In the genomic region with DNA sequence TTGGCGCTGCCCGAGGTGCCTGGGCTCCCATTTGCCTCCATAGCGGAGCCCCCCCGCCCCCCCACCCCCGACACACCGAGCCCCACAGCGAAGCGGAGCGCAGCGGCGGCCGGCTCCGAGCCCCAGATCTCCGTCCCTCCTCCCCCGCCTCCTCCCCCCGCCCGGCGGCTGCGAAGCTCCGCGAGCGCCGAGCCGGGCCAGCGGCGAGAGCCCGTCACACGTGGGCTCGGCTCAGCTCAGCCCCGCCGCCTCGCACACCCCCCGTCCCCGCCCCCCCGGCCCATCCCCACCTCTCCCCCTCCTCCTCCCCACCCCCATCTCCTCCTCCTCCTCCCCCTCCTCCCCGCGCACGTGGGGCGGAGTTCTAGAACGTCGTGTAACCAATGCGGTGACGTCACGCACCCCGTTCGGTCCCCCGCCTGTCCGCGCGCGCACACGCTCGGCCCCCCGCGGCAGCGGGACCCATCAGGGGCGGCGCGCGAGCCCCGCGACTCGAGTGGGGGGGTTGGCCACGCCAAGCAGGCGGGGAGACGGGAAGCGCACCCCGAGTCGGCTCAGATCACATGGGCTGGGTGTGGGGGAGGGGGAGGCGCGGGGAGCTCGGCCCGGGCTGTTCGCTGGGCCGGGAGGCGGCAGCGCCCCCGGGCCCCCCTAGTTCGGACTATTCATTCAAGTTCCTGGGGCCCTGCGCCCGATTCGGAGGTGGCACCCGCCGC, we compare ENCODE assay signal across 8 mouse cellular contexts. TPM values are rescaled to one million over a fixed set of nuclear protein-coding genes. Genes with fewer than 3 reads are reported as not detected.
A peak's percentile ranks its signal among the peaks of the same experiment; 100 is the strongest.
DNase-seq lines count a peak whose midpoint lies in the region; ATAC-seq lines count a peak whose summit lies in the region.

A gene (minus strand): TSS at position 464 of the 716 bp plus-strand sequence.

- H3K27me3 ChIP-seq in heart, embryonic 12.5 days (replicated peaks): no peaks in the 10 kb centered on the region
- no peaks in the 10 kb centered on the region for H3K27me3 ChIP-seq in liver, embryonic 13.5 days
- H3K27me3 ChIP-seq in stomach, embryonic 16.5 days (ENCODE audit: control insufficient read depth, insufficient read depth, low read length): no peaks in the 10 kb centered on the region

- H3K36me3 ChIP-seq in heart, embryonic 12.5 days: peaks cover 8% of the 10 kb centered on the region; the same call in 1 of the 2 replicates
- H3K36me3 ChIP-seq in liver, embryonic 13.5 days: no peaks in the 10 kb centered on the region
- H3K36me3 ChIP-seq in stomach, embryonic 16.5 days (ENCODE audit: control insufficient read depth, insufficient read depth, low read length): no peaks in the 10 kb centered on the region

- ATAC-seq in erythroid progenitor cell, adult 5-6 weeks (replicated peaks; ENCODE audit: low FRiP score, poor library complexity, severe bottlenecking): peak; percentile 75
- ATAC-seq in heart, embryonic 12.5 days (ENCODE audit: insufficient number of reproducible peaks, low FRiP score): peak; percentile 83
- peak; percentile 77 for ATAC-seq in liver, embryonic 13.5 days (ENCODE audit: low read depth)
- peak; percentile 88 for ATAC-seq in stomach, embryonic 16.5 days (ENCODE audit: insufficient read depth, low FRiP score)

- peak within 1 kb of the TSS; percentile 91 for H3K4me2 ChIP-seq in heart, embryonic 12.5 days
- H3K4me2 ChIP-seq in liver, embryonic 13.5 days: peak within 1 kb of the TSS; percentile 99
- peak within 1 kb of the TSS; percentile 90 for H3K4me2 ChIP-seq in stomach, embryonic 16.5 days (ENCODE audit: low read depth, low read length)

- peak within 1 kb of the TSS; percentile 100 for H3K4me3 ChIP-seq in heart, embryonic 12.5 days
- H3K4me3 ChIP-seq in liver, embryonic 13.5 days (replicated peaks): peak within 1 kb of the TSS; percentile 95
- peak within 1 kb of the TSS; percentile 90 for H3K4me3 ChIP-seq in stomach, embryonic 16.5 days (replicated peaks; ENCODE audit: low read length)

- 2% methylated on average over 46 of the region's 84 CpGs for WGBS in heart, embryonic 12.5 days
- under 1% methylated on average over 43 of the region's 84 CpGs for WGBS in liver, embryonic 13.5 days (ENCODE audit: insufficient replicate concordance)
- WGBS in stomach, embryonic 16.5 days: under 1% methylated on average over 44 of the region's 84 CpGs

- peak within 1 kb of the TSS; percentile 98 for H3K27ac ChIP-seq in heart, embryonic 12.5 days (ENCODE audit: poor library complexity, severe bottlenecking)
- peak within 1 kb of the TSS; percentile 90 for H3K27ac ChIP-seq in liver, embryonic 13.5 days
- H3K27ac ChIP-seq in stomach, embryonic 16.5 days (ENCODE audit: low read length): peak within 1 kb of the TSS; percentile 92

- peak; percentile 95 for DNase-seq in CD4-positive helper T cell, adult 2 months (ENCODE audit: low read depth, low spot score)
- peak; percentile 87 for DNase-seq in brain, embryonic 18.5 days (ENCODE audit: low read depth, low spot score)
- peak; percentile 96 for DNase-seq in kidney, postnatal 10 days
- peak; percentile 82 for DNase-seq in liver, embryonic 13.5 days
- DNase-seq in neural tube, embryonic 10.5 days (ENCODE audit: extremely low spot score, low spot score): peak; percentile 93

- H3K9ac ChIP-seq in heart, embryonic 12.5 days: peak within 1 kb of the TSS; percentile 100
- H3K9ac ChIP-seq in liver, embryonic 13.5 days: peak within 1 kb of the TSS; percentile 96
- H3K9ac ChIP-seq in stomach, embryonic 16.5 days (ENCODE audit: low read length): peak within 1 kb of the TSS; percentile 99

- H3K9me3 ChIP-seq in heart, embryonic 12.5 days (replicated peaks): no peaks in the 10 kb centered on the region
- H3K9me3 ChIP-seq in liver, embryonic 13.5 days (replicated peaks): no peaks in the 10 kb centered on the region
- no peaks in the 10 kb centered on the region for H3K9me3 ChIP-seq in stomach, embryonic 16.5 days (replicated peaks; ENCODE audit: control insufficient read depth, low read length)

- H3K4me1 ChIP-seq in heart, embryonic 12.5 days (replicated peaks): peaks cover 51% of the 10 kb centered on the region
- H3K4me1 ChIP-seq in liver, embryonic 13.5 days (replicated peaks): peaks cover 59% of the 10 kb centered on the region
- peaks cover 18% of the 10 kb centered on the region for H3K4me1 ChIP-seq in stomach, embryonic 16.5 days (ENCODE audit: control insufficient read depth, insufficient read depth, low read length)

RNA-seq across cellular contexts. Expression of the gene that starts here (rescaled TPM):
- total RNA-seq in erythroid progenitor cell, adult 5-6 weeks (2015; ENCODE audit: low replicate concordance): 8.4 and 10.5 TPM in 2 replicates
- 18.1 and 44.6 TPM in 2 replicates for total RNA-seq in erythroid progenitor cell, adult 5-6 weeks (2017; ENCODE audit: low replicate concordance)
- 18.7 and 20.5 TPM in 2 replicates for polyA plus RNA-seq in heart, embryonic 12.5 days (2016; fragmentation: Nextera tagmentation; extraction: Ambion mirVana)
- polyA plus RNA-seq in liver, embryonic 13.5 days (2015; fragmentation: Nextera tagmentation; extraction: Ambion mirVana): 3.9 TPM in 2 replicates
- polyA plus RNA-seq in stomach, embryonic 16.5 days (2015; fragmentation: Nextera tagmentation; extraction: Ambion mirVana): 11.5 and 11.7 TPM in 2 replicates

Comparison
In these comparisons a context has a peak if more than half of its experiments do, and no peak if none do; other contexts are left out.
1. Peak in every context shown above with its lines: DNase-seq, ATAC-seq, H3K4me3 ChIP-seq and H3K27ac ChIP-seq.